Mouse (Mus musculus) forebrain, embryonic 13.5 days (tissue): ENCODE measurements around the gene Ino80. TPM values are rescaled to one million over a fixed set of nuclear protein-coding genes. Genes with fewer than 3 reads are reported as not detected.

Experiments used
- ATAC-seq: fragments of 200-750 bp; cut with Nextera tagmentation; 2 replicates; pipeline ENCODE4 v1.8.0; 2017
- H3K27ac ChIP-seq: fragments of 300-500 bp; sonication (generic); 2 replicates; pipeline ENCODE4 v1.5.1; 2015; ENCODE audit warnings: inconsistent platforms, mild to moderate bottlenecking, moderate library complexity
- H3K27me3 ChIP-seq: fragments of 300-500 bp; sonication (generic); 2 replicates; pipeline ENCODE4 v1.6.1; 2015; ENCODE audit warnings: mild to moderate bottlenecking, inconsistent platforms
- H3K36me3 ChIP-seq: fragments of 300-500 bp; sonication (generic); 2 replicates; pipeline ENCODE4 v1.6.1; 2015; ENCODE audit warnings: mild to moderate bottlenecking, inconsistent platforms; ENCODE audit not compliant: poor library complexity, severe bottlenecking
- H3K4me1 ChIP-seq: fragments of 300-500 bp; sonication (generic); 2 replicates; pipeline ENCODE4 v1.6.1; 2015; ENCODE audit warnings: inconsistent platforms
- H3K4me2 ChIP-seq: fragments of 300-500 bp; sonication (generic); 2 replicates; pipeline ENCODE4 v1.6.1; 2015; ENCODE audit warnings: inconsistent platforms, mild to moderate bottlenecking, moderate library complexity
- H3K4me3 ChIP-seq: fragments of 300-500 bp; sonication (generic); 2 replicates; pipeline ENCODE4 v1.5.1; 2015; ENCODE audit warnings: mild to moderate bottlenecking, inconsistent platforms
- H3K9ac ChIP-seq: fragments of 300-500 bp; sonication (generic); 2 replicates; pipeline ENCODE4 v1.6.1; 2015; ENCODE audit warnings: mild to moderate bottlenecking, inconsistent platforms
- H3K9me3 ChIP-seq: fragments of 300-500 bp; sonication (generic); replicated peaks from 2 replicates; pipeline ENCODE4 v1.6.1; 2016; ENCODE audit warnings: inconsistent platforms
- WGBS: fragments of 180-500 bp; shearing (Covaris S2); methylation state at CpG from one replicate; pipeline ENCODE4 v1.1.7; 2015; 5-methylcytosine and 5-hydroxymethylcytosine counted together
- polyA plus RNA-seq: library from polyadenylated mRNA; unstranded; fragments of >200 nt; fragmentation: Nextera tagmentation; extraction: Ambion mirVana; gene quantifications from 2 replicates; pipeline ENCODE4 v1.2.1, GENCODE M21; 2015

Ino80 gene
- polyA plus RNA-seq, 1 experiment from 2014 or later = 4.1 TPM

DNA sequence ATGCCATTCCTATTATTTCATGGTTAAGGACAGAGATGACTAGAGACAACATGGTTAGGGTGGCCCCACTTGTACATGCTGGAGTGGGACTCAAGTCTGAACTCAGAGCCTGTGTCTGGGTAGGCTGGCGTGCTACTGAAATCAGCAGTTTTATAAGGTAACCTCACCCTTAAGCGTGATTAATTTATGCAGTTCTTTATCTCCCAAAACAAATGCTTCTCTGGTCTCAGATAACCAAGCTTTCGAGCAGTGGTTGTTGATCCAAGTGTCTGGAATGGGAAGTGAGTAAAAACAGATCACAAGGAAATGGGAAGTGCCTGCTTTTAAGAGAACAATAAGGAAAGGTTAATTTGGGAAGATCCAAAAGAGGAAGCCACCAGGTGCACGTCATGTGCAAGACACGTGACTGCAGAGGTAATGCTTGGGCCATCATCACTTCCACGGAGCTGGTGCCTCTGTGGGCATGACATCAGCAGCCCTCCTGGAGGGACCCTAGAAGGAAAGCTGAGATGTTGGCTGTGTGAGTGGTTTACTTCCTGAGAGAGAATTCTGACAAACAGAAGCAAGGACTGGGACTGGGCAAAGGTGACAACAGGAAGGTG lies 132.8 kb downstream of the Ino80 start:
- Histone ChIP-seq H3K9me3 (no peaks in the 10 kb centered on the region), H3K27me3 (peaks cover 6% of the 10 kb centered on the region), H3K36me3 (no peaks in the 10 kb centered on the region), H3K27ac (no peak overlapping the region), H3K9ac (no peak overlapping the region), H3K4me1 (no peaks in the 10 kb centered on the region), H3K4me3 (no peak overlapping the region), H3K4me2 (no peak overlapping the region)
- no peak for ATAC-seq
- WGBS = 56% methylated on average over 6 of the region's 6 CpGs

- WGBS = 8% methylated on average over 60 of the region's 60 CpGs
- Histone ChIP-seq H3K4me1 (peaks cover 5% of the 10 kb centered on the region), H3K9ac (peak overlapping the region; percentile 82), H3K4me3 (peak overlapping the region; percentile 59), H3K36me3 (no peaks in the 10 kb centered on the region), H3K9me3 (no peaks in the 10 kb centered on the region), H3K4me2 (peak overlapping the region; percentile 78), H3K27ac (0 out of 2 replicates have a peak overlapping the region, but pooled peaks have one; percentile 22), H3K27me3 (peaks cover 36% of the 10 kb centered on the region)
- ATAC-seq = peak; percentile 87
Measured at GRCm38 (mm10) chr2:119337425-119338265, 139.8 kb downstream of the Ino80 start.

DNA sequence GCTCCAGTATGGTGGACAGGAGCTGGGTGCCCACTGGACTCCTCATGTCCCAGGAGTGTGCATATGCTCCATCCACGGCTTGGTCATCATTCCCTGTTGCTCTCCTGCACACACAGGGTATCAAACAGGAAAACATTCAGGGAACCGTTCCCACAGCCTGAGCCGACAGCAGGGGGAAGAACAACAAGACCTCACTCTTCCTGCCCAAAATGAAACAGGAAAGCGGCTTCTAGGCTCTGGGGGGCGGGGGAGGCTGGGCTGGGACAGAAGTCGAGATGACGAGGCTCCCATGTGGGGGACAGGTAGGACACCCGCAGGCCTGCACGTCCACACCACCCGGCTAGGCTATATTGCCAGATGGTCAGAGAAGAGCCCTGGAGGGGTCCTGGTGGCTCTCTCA lies 141.0 kb downstream of the Ino80 start:
- 79% methylated on average over 10 of the region's 10 CpGs for WGBS
- H3K9ac ChIP-seq = no peak overlapping the region
- H3K4me1 ChIP-seq = peaks cover 5% of the 10 kb centered on the region
- no peak overlapping the region for H3K27ac ChIP-seq
- H3K4me2 ChIP-seq = no peak overlapping the region
- H3K36me3 ChIP-seq = no peaks in the 10 kb centered on the region
- H3K4me3 ChIP-seq = no peak overlapping the region
- peaks cover 48% of the 10 kb centered on the region for H3K27me3 ChIP-seq
- ATAC-seq = no peak
- H3K9me3 ChIP-seq = no peaks in the 10 kb centered on the region

GRCm38 (mm10) chr2:119336002-119336401 lies 141.5 kb downstream of the Ino80 start:
- 79% methylated on average over 2 of the region's 2 CpGs for WGBS
- H3K4me2 ChIP-seq = no peak overlapping the region

GRCm38 (mm10) chr2:119335535-119335934 lies 142.0 kb downstream of the Ino80 start:
- no peaks in the 10 kb centered on the region for H3K36me3 ChIP-seq
- no peak overlapping the region for H3K4me3 ChIP-seq
- WGBS = 95% methylated on average over 1 of the region's 1 CpGs
- peaks cover 5% of the 10 kb centered on the region for H3K4me1 ChIP-seq
- no peak for ATAC-seq
- no peak overlapping the region for H3K27ac ChIP-seq
- peaks cover 57% of the 10 kb centered on the region for H3K27me3 ChIP-seq
- H3K4me2 ChIP-seq = no peak overlapping the region
- H3K9ac ChIP-seq = no peak overlapping the region
- H3K9me3 ChIP-seq = no peaks in the 10 kb centered on the region

More at GRCm38 (mm10) chr2:119336002-119336401, 141.5 kb downstream of the Ino80 start:
- ATAC-seq = no peak
- Histone ChIP-seq H3K9ac (no peak overlapping the region), H3K27me3 (peaks cover 53% of the 10 kb centered on the region), H3K9me3 (no peaks in the 10 kb centered on the region), H3K4me1 (peaks cover 5% of the 10 kb centered on the region), H3K36me3 (no peaks in the 10 kb centered on the region), H3K27ac (no peak overlapping the region), H3K4me3 (no peak overlapping the region)

DNA sequence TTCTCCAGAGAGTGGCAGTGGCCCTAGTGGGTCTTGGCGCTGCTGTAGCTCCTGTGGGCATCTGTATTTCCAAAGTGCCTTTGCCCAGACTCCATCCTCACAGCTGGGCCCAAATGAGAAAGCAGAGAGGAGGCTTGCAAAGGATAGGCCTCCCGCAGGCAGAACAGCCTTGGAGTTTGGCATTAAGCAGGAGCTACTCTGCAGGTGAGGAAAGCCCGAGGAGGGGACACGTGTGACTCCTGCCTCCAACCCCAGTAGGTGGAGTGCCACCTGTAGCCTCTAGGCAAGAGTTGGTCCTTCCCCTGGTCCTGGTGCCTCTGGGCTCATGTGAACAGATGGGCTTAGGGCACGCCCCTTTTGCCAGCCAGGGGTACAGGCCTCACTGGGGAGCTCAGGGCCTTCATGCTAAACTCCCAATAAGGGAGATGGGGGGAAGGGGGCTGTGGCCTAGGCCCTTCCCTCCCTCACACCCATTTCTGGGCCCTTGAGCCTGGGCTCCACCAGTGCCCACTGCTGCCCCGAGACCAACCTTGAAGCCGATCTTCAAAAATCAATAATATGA lies 142.4 kb downstream of the Ino80 start:
- H3K9me3 ChIP-seq = no peaks in the 10 kb centered on the region
- 73% methylated on average over 7 of the region's 7 CpGs for WGBS
- H3K36me3 ChIP-seq = no peaks in the 10 kb centered on the region
- H3K4me3 ChIP-seq = no peak overlapping the region
- H3K27ac ChIP-seq = no peak overlapping the region
- H3K9ac ChIP-seq = no peak overlapping the region
- H3K4me1 ChIP-seq = peaks cover 5% of the 10 kb centered on the region
- H3K4me2 ChIP-seq = no peak overlapping the region
- ATAC-seq = no peak
- H3K27me3 ChIP-seq = peaks cover 62% of the 10 kb centered on the region

DNA sequence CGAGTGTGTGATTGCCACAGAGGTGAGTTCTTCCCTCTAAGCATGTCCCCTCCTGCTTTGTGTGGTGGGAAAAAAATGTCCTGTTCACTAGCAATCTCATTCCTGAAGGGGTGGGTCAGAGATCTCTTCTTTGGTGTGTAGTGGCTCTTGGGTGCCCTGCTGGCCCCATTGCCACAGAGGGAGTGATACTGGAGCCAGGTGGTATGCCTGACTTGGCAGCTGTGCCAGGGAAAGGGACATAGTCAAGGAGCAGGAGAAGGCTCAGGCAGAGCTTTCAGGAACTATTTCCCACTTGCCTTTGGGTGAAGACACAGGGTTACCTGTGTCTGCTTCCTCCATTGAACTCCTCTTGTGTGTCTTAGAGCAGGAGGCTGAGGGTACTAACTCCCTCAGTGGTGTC lies 143.4 kb downstream of the Ino80 start:
- H3K9me3 ChIP-seq = no peaks in the 10 kb centered on the region
- no peak overlapping the region for H3K4me3 ChIP-seq
- no peak overlapping the region for H3K4me2 ChIP-seq
- WGBS = 67% methylated on average over 1 of the region's 1 CpGs
- peaks cover 9% of the 10 kb centered on the region for H3K4me1 ChIP-seq
- H3K27ac ChIP-seq = no peak overlapping the region
- no peak overlapping the region for H3K9ac ChIP-seq
- no peak for ATAC-seq
- no peaks in the 10 kb centered on the region for H3K36me3 ChIP-seq
- peaks cover 68% of the 10 kb centered on the region for H3K27me3 ChIP-seq

- ATAC-seq = no peak
- WGBS = 79% methylated on average over 24 of the region's 24 CpGs
- H3K9me3 ChIP-seq = no peaks in the 10 kb centered on the region
- no peak overlapping the region for H3K27ac ChIP-seq
- no peak overlapping the region for H3K9ac ChIP-seq
- no peak overlapping the region for H3K4me3 ChIP-seq
- H3K36me3 ChIP-seq = no peaks in the 10 kb centered on the region
- peaks cover 20% of the 10 kb centered on the region for H3K4me1 ChIP-seq
- H3K4me2 ChIP-seq = no peak overlapping the region
- H3K27me3 ChIP-seq = peaks cover 87% of the 10 kb centered on the region
Measured at GRCm38 (mm10) chr2:119332177-119332661, 145.3 kb downstream of the Ino80 start.

- Histone ChIP-seq H3K9ac (no peak overlapping the region), H3K9me3 (no peaks in the 10 kb centered on the region; the same call in 1 of the 2 replicates), H3K4me2 (no peak overlapping the region), H3K4me1 (peaks cover 34% of the 10 kb centered on the region), H3K27ac (no peak overlapping the region), H3K36me3 (no peaks in the 10 kb centered on the region), H3K4me3 (no peak overlapping the region), H3K27me3 (peaks cover 91% of the 10 kb centered on the region)
- no peak for ATAC-seq
- 89% methylated on average over 8 of the region's 8 CpGs for WGBS
Measured at GRCm38 (mm10) chr2:119330795-119331194, 146.7 kb downstream of the Ino80 start.

DNA sequence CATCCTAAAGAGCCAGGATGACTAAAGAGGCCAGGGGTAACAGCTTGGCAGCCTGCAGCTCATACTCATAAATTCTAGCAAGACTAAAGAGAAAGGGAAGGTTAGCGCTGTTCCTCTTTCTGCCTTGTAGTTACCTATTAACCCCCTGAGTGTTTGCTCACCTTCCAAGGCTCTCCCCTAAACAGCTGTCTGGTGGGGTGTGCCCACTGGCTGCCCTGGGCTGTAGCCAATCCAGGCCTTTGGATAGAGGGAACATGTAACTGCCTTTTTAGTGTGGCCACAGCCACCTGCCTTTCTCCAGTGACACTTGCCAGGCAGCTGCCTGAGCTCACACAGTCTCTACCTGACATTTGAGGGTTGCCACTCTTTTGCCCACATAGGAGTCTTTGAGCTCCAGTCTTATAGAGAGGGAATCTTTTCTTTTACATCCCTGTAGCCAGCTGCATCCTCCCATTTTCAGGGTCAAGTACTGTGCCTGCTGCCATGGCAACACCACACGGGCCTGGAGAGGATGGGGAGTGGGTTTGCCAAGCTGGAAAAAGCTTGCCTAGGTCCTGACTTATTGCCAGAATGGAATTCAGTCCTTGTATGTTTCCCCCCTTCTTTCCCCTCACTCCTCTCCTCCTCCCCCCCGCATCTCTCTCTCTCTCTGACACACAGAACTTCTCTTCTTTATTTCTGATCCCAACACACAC lies 148.2 kb downstream of the Ino80 start:
- H3K36me3 ChIP-seq = no peaks in the 10 kb centered on the region
- H3K4me2 ChIP-seq = no peak overlapping the region
- WGBS = 50% methylated on average over 3 of the region's 3 CpGs
- no peak for ATAC-seq
- H3K27ac ChIP-seq = no peak overlapping the region
- peaks cover 93% of the 10 kb centered on the region for H3K27me3 ChIP-seq
- no peaks in the 10 kb centered on the region; the same call in 1 of the 2 replicates for H3K9me3 ChIP-seq
- H3K4me3 ChIP-seq = no peak overlapping the region
- peaks cover 49% of the 10 kb centered on the region for H3K4me1 ChIP-seq
- H3K9ac ChIP-seq = no peak overlapping the region

DNA sequence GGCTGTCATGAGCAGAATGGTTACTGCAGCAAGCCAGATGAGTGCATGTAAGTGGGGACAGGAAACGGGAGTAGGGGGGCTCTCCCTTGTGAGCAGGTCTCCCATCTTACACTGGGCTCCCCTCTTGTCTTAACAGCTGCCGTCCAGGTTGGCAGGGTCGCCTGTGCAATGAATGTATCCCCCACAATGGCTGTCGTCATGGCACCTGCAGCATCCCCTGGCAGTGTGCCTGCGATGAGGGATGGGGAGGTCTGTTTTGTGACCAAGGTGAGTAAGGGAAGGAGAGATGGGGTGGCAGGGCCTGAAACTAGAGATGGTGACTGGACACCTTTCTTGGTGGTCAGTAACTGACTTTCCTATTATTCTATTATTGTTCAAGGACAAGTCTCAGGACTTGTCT lies 148.9 kb downstream of the Ino80 start:
- peaks cover 56% of the 10 kb centered on the region for H3K4me1 ChIP-seq
- no peak overlapping the region for H3K9ac ChIP-seq
- ATAC-seq = no peak
- H3K4me2 ChIP-seq = peak overlapping the region; percentile 15
- H3K4me3 ChIP-seq = 0 out of 2 replicates have a peak overlapping the region, but pooled peaks have one; percentile 10
- peaks cover 94% of the 10 kb centered on the region for H3K27me3 ChIP-seq
- 49% methylated on average over 5 of the region's 5 CpGs for WGBS
- no peaks in the 10 kb centered on the region; the same call in 1 of the 2 replicates for H3K9me3 ChIP-seq
- H3K27ac ChIP-seq = no peak overlapping the region
- H3K36me3 ChIP-seq = no peaks in the 10 kb centered on the region
